Mouse (Mus musculus): ENCODE results near the gene Dpm2. TPM values are rescaled to one million over a fixed set of nuclear protein-coding genes. Genes with fewer than 3 reads are reported as not detected.

The Dpm2 gene
- 1.7 TPM for polyA plus RNA-seq (2014; fragmentation: Illumina TruSeq; extraction: RNeasy Lipid Tissue Mini Kit (QIAGEN cat#74804); ENCODE audit: low read depth, low replicate concordance)

GRCm38 (mm10) chr2:32570698-32571494 lies at the start of gene Dpm2:
Gene Dpm2, plus strand, starts transcription at chr2:32570858.

GRCm38 (mm10) chr2:32534733-32535471 lies 35.8 kb upstream of the Dpm2 start, which contains the start of gene Fam102a:
Gene Fam102a, plus strand, starts transcription at chr2:32535332.

GRCm38 (mm10) chr2:32574497-32574896 lies 3.8 kb downstream of the Dpm2 start, which contains the start of gene Pip5kl1:
Gene Pip5kl1, plus strand, starts transcription at chr2:32574797.

GRCm38 (mm10) chr2:32575586-32576160 lies 5.0 kb downstream of the Dpm2 start, which contains the start of gene 9430097D07Rik:
Gene 9430097D07Rik, minus strand, starts transcription at chr2:32575684.

GRCm38 (mm10) chr2:32586871-32587351 lies 16.3 kb downstream of the Dpm2 start, which contains the start of gene St6galnac4:
Gene St6galnac4, plus strand, starts transcription at chr2:32587095.

GRCm38 (mm10) chr2:32599409-32599808 lies 28.8 kb downstream of the Dpm2 start, which contains the start of gene St6galnac6:
Gene St6galnac6, plus strand, starts transcription at chr2:32599709.

GRCm38 (mm10) chr2:32621517-32621859 lies 50.8 kb downstream of the Dpm2 start, which contains the start of gene Ak1:
Gene Ak1, plus strand, starts transcription at chr2:32621758.

Other genes starting within 250 kb of the Dpm2 start
- gene Ciz1, start 218.5 kb upstream of the Dpm2 start, polyA plus RNA-seq (2014; fragmentation: Illumina TruSeq; extraction: RNeasy Lipid Tissue Mini Kit (QIAGEN cat#74804); ENCODE audit: low read depth, low replicate concordance), result 4.2 TPM
- 0.40 TPM for gene Dnm1, start 217.5 kb upstream of the Dpm2 start, polyA plus RNA-seq (2014; fragmentation: Illumina TruSeq; extraction: RNeasy Lipid Tissue Mini Kit (QIAGEN cat#74804); ENCODE audit: low read depth, low replicate concordance)
- 1.6 TPM for gene 1110008P14Rik, start 188.9 kb upstream of the Dpm2 start, polyA plus RNA-seq (2014; fragmentation: Illumina TruSeq; extraction: RNeasy Lipid Tissue Mini Kit (QIAGEN cat#74804); ENCODE audit: low read depth, low replicate concordance)
- gene Lcn2, start 182.6 kb upstream of the Dpm2 start, polyA plus RNA-seq (2014; fragmentation: Illumina TruSeq; extraction: RNeasy Lipid Tissue Mini Kit (QIAGEN cat#74804); ENCODE audit: low read depth, low replicate concordance), result 2.1 TPM
- gene Ptges2, start 175.0 kb upstream of the Dpm2 start, polyA plus RNA-seq (2014; fragmentation: Illumina TruSeq; extraction: RNeasy Lipid Tissue Mini Kit (QIAGEN cat#74804); ENCODE audit: low read depth, low replicate concordance), result 1.8 TPM
- 0.85 TPM for gene Naif1, start 120.4 kb upstream of the Dpm2 start, polyA plus RNA-seq (2014; fragmentation: Illumina TruSeq; extraction: RNeasy Lipid Tissue Mini Kit (QIAGEN cat#74804); ENCODE audit: low read depth, low replicate concordance)
- gene Slc25a25, start 119.4 kb upstream of the Dpm2 start, polyA plus RNA-seq (2014; fragmentation: Illumina TruSeq; extraction: RNeasy Lipid Tissue Mini Kit (QIAGEN cat#74804); ENCODE audit: low read depth, low replicate concordance), result 16.5 TPM
- 8.8 TPM for gene Fam102a, start 35.5 kb upstream of the Dpm2 start, polyA plus RNA-seq (2014; fragmentation: Illumina TruSeq; extraction: RNeasy Lipid Tissue Mini Kit (QIAGEN cat#74804); ENCODE audit: low read depth, low replicate concordance)
- gene Pip5kl1, start 3.9 kb downstream of the Dpm2 start, polyA plus RNA-seq (2014; fragmentation: Illumina TruSeq; extraction: RNeasy Lipid Tissue Mini Kit (QIAGEN cat#74804); ENCODE audit: low read depth, low replicate concordance), result not detected
- gene 9430097D07Rik, start 4.8 kb downstream of the Dpm2 start, polyA plus RNA-seq (2014; fragmentation: Illumina TruSeq; extraction: RNeasy Lipid Tissue Mini Kit (QIAGEN cat#74804); ENCODE audit: low read depth, low replicate concordance), result not detected
- gene St6galnac4, start 16.2 kb downstream of the Dpm2 start, polyA plus RNA-seq (2014; fragmentation: Illumina TruSeq; extraction: RNeasy Lipid Tissue Mini Kit (QIAGEN cat#74804); ENCODE audit: low read depth, low replicate concordance), result 0.49 TPM
- gene St6galnac6, start 28.9 kb downstream of the Dpm2 start, polyA plus RNA-seq (2014; fragmentation: Illumina TruSeq; extraction: RNeasy Lipid Tissue Mini Kit (QIAGEN cat#74804); ENCODE audit: low read depth, low replicate concordance), result 1.4 TPM
- gene Ak1, start 50.9 kb downstream of the Dpm2 start, polyA plus RNA-seq (2014; fragmentation: Illumina TruSeq; extraction: RNeasy Lipid Tissue Mini Kit (QIAGEN cat#74804); ENCODE audit: low read depth, low replicate concordance), result 3.7 TPM
- gene Eng, start 75.7 kb downstream of the Dpm2 start, polyA plus RNA-seq (2014; fragmentation: Illumina TruSeq; extraction: RNeasy Lipid Tissue Mini Kit (QIAGEN cat#74804); ENCODE audit: low read depth, low replicate concordance), result 6.9 TPM
- 3.5 TPM for gene Fpgs, start 133.3 kb downstream of the Dpm2 start, polyA plus RNA-seq (2014; fragmentation: Illumina TruSeq; extraction: RNeasy Lipid Tissue Mini Kit (QIAGEN cat#74804); ENCODE audit: low read depth, low replicate concordance)
- 42.3 TPM for gene Cdk9, start 142.2 kb downstream of the Dpm2 start, polyA plus RNA-seq (2014; fragmentation: Illumina TruSeq; extraction: RNeasy Lipid Tissue Mini Kit (QIAGEN cat#74804); ENCODE audit: low read depth, low replicate concordance)
- gene Sh2d3c, start 150.2 kb downstream of the Dpm2 start, polyA plus RNA-seq (2014; fragmentation: Illumina TruSeq; extraction: RNeasy Lipid Tissue Mini Kit (QIAGEN cat#74804); ENCODE audit: low read depth, low replicate concordance), result not detected
- not detected for gene 6330409D20Rik, start 170.2 kb downstream of the Dpm2 start, polyA plus RNA-seq (2014; fragmentation: Illumina TruSeq; extraction: RNeasy Lipid Tissue Mini Kit (QIAGEN cat#74804); ENCODE audit: low read depth, low replicate concordance)
- 0.85 TPM for gene Tor2a, start 186.4 kb downstream of the Dpm2 start, polyA plus RNA-seq (2014; fragmentation: Illumina TruSeq; extraction: RNeasy Lipid Tissue Mini Kit (QIAGEN cat#74804); ENCODE audit: low read depth, low replicate concordance)
- not detected for gene Ttc16, start 204.8 kb downstream of the Dpm2 start, polyA plus RNA-seq (2014; fragmentation: Illumina TruSeq; extraction: RNeasy Lipid Tissue Mini Kit (QIAGEN cat#74804); ENCODE audit: low read depth, low replicate concordance)
- 0.53 TPM for gene Ptrh1, start 204.9 kb downstream of the Dpm2 start, polyA plus RNA-seq (2014; fragmentation: Illumina TruSeq; extraction: RNeasy Lipid Tissue Mini Kit (QIAGEN cat#74804); ENCODE audit: low read depth, low replicate concordance)
- not detected for gene Cfap157, start 213.6 kb downstream of the Dpm2 start, polyA plus RNA-seq (2014; fragmentation: Illumina TruSeq; extraction: RNeasy Lipid Tissue Mini Kit (QIAGEN cat#74804); ENCODE audit: low read depth, low replicate concordance)

Data from kidney, adult 10 weeks (tissue).